Mouse (Mus musculus): ENCODE results near the gene Ak5. TPM values are rescaled to one million over a fixed set of nuclear protein-coding genes. Genes with fewer than 3 reads are reported as not detected.

Ak5 gene
- total and polyA plus RNA-seq, 3 experiments = 0.13 to 0.79 (median 0.23) TPM

DNA sequence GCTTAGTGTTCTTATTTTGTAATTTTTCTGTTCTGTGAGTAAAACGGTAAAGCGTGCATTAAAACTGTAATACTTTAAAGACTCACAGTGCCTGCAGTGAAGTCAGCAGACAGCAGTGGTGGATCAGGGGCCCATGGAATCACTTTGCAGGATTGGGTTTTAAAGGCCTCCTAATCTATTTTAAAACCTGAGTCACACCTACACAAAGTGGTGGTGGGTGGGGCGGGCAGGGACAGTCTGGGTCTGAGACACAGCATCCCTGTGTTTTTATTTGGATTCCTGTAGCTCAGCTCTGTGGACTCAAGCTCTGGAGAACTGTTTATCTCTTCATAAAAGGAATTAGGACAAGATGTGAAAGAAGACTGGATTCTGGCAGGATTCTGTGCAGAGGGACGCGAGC is 125.9 kb downstream of the Ak5 start:
- H3K9me3 ChIP-seq (replicated peaks; ENCODE audit: low read length) = no peaks in the 10 kb centered on the region
- in situ Hi-C loops (cut with MboI; ENCODE audit: low pct_ligation_motif_present, low pct_unique_long_range_greater_than_20kb, low sequenced_read_pairs) = no loop called here
- dilution Hi-C loops (cut with MboI; ENCODE audit: extremely low pct_ligation_motif_present, extremely low pct_unique_long_range_greater_than_20kb, low sequenced_read_pairs) = no loop called here
- H3K9ac ChIP-seq (ENCODE audit: insufficient read depth, low read depth) = no peak overlapping the region
- H3K27me3 ChIP-seq (replicated peaks) = no peaks in the 10 kb centered on the region
- no peak for TF ChIP-seq IRF4 (IDR thresholded peaks at IDR 0.05; ENCODE audit: low read depth, low read length)
- no peaks in the 10 kb centered on the region for H3K36me3 ChIP-seq (replicated peaks in 1 of 2; ENCODE audit: control insufficient read depth in 1 of 2, insufficient read depth in 1 of 2, low read length in 1 of 2)
- H3K79me2 ChIP-seq (replicated peaks; ENCODE audit: control insufficient read depth, extremely low read depth, insufficient read depth, poor library complexity, severe bottlenecking) = no peaks in the 10 kb centered on the region
- H3K27ac ChIP-seq (ENCODE audit: insufficient read depth, low read depth) = no peak overlapping the region
- H3K4me3 ChIP-seq (replicated peaks in 1 of 3; ENCODE audit: low read depth in 2 of 3, low read length in 2 of 3, poor library complexity in 1 of 3) = no peak overlapping the region
- no peak overlapping the region for H3K4me2 ChIP-seq (ENCODE audit: insufficient read depth, low read depth, poor library complexity, severe bottlenecking)
- DNase-seq (ENCODE audit: extremely low read depth) = no peak
- no peaks in the 10 kb centered on the region; a peak in 1 of 4 replicates for H3K4me1 ChIP-seq (ENCODE audit: control insufficient read depth in 1 of 2, insufficient read depth in 2 of 2)

DNA sequence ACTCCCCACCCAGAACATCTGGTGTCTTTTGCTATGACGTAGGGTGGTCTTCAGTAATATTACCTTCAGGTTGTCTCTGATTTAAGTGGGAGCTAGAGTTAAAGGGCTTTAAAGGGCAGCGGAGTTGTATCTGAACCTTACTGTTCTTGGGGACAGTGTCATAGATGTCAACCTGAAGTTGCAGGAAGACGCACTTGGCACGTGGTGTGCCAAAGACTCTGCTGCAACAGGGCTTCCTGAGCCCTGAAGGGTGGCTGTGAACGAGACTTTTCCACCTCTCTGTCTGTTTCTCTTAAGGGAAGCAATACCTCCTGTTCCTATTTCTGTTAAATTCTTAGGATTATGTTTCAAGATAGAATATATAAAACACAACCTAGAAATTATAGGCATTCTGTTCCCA is 137.8 kb downstream of the Ak5 start:
- no peak overlapping the region for H3K27ac ChIP-seq (ENCODE audit: insufficient read depth, low read depth)
- in situ Hi-C loops (cut with MboI; ENCODE audit: low pct_ligation_motif_present, low pct_unique_long_range_greater_than_20kb, low sequenced_read_pairs) = no loop called here
- no peak overlapping the region for H3K9ac ChIP-seq (ENCODE audit: insufficient read depth, low read depth)
- no peak overlapping the region for H3K4me2 ChIP-seq (ENCODE audit: insufficient read depth, low read depth, poor library complexity, severe bottlenecking)
- no peak for TF ChIP-seq TCF12 (IDR thresholded peaks at IDR 0.05; ENCODE audit: low read depth, low read length)
- no peak for TF ChIP-seq MXI1 (IDR thresholded peaks at IDR 0.05; ENCODE audit: low read depth, low read length)
- TF ChIP-seq ZC3H11A (IDR thresholded peaks at IDR 0.05; ENCODE audit: low read depth, low read length) = no peak
- TF ChIP-seq KAT2A (IDR thresholded peaks at IDR 0.05; ENCODE audit: insufficient replicate concordance, low read length) = no peak
- no peak for TF ChIP-seq CHD1 (IDR thresholded peaks at IDR 0.05; ENCODE audit: low read depth, low read length)
- TF ChIP-seq HCFC1 (IDR thresholded peaks at IDR 0.05; ENCODE audit: low read depth, low read length) = no peak
- no peak for TF ChIP-seq MAZ (IDR thresholded peaks at IDR 0.05; ENCODE audit: low read depth, low read length)
- no peak for TF ChIP-seq BHLHE40 (IDR thresholded peaks at IDR 0.05; ENCODE audit: low read depth, low read length)
- TF ChIP-seq ZMIZ1 (IDR thresholded peaks at IDR 0.05; ENCODE audit: low read depth, low read length) = no peak
- TF ChIP-seq SIN3A (IDR thresholded peaks at IDR 0.05; ENCODE audit: low read length) = no peak
- TF ChIP-seq CTCF (conservative IDR thresholded peaks at IDR 0.05 in 1 of 2, IDR thresholded peaks at IDR 0.05 in 1 of 2; ENCODE audit: low read depth in 2 of 2, low read length in 2 of 2) = no peak
- no peak for TF ChIP-seq ZNF384 (IDR thresholded peaks at IDR 0.05; ENCODE audit: low read depth, low read length)
- TF ChIP-seq MYC (IDR thresholded peaks at IDR 0.05; ENCODE audit: low read depth, low read length) = no peak
- no peak for TF ChIP-seq JUN (IDR thresholded peaks at IDR 0.05; ENCODE audit: insufficient read depth, low read depth, low read length)
- TF ChIP-seq NRF1 (IDR thresholded peaks at IDR 0.05; ENCODE audit: low read depth, low read length) = no peak
- no peak for TF ChIP-seq E2F4 (IDR thresholded peaks at IDR 0.05; ENCODE audit: insufficient replicate concordance, low read depth, low read length)
- H3K36me3 ChIP-seq (replicated peaks in 1 of 2; ENCODE audit: control insufficient read depth in 1 of 2, insufficient read depth in 1 of 2, low read length in 1 of 2) = no peaks in the 10 kb centered on the region
- no peak overlapping the region for H3K4me3 ChIP-seq (replicated peaks in 1 of 3; ENCODE audit: low read depth in 2 of 3, low read length in 2 of 3, poor library complexity in 1 of 3)
- H3K9me3 ChIP-seq (replicated peaks; ENCODE audit: low read length) = no peaks in the 10 kb centered on the region
- H3K79me2 ChIP-seq (replicated peaks; ENCODE audit: control insufficient read depth, extremely low read depth, insufficient read depth, poor library complexity, severe bottlenecking) = no peaks in the 10 kb centered on the region; the same call in 1 of the 2 replicates
- no peaks in the 10 kb centered on the region for H3K27me3 ChIP-seq (replicated peaks)
- dilution Hi-C loops (cut with MboI; ENCODE audit: extremely low pct_ligation_motif_present, extremely low pct_unique_long_range_greater_than_20kb, low sequenced_read_pairs) = no loop called here
- no peak for DNase-seq (ENCODE audit: extremely low read depth)
- H3K4me1 ChIP-seq (ENCODE audit: control insufficient read depth in 1 of 2, insufficient read depth in 2 of 2) = peaks cover 3 to 6% of the 10 kb centered on the region in 2 experiments; a peak in 3 of 4 replicates

All from CH12.LX (cell line).